Mouse (Mus musculus) CH12.LX (cell line): Measurements from ENCODE around the gene Aldh9a1.

Experiments
- CHD1 ChIP-seq: IDR thresholded peaks from 2 replicates; pipeline ENCODE4 v1.6.1; 2012; ENCODE audit warnings: low read depth, low read length, improper control_type of control experiment, inconsistent platforms
- CTCF ChIP-seq, 2 experiments: IDR thresholded peaks in 1 of 2; conservative IDR thresholded peaks in 1 of 2; 2 replicates each; pipeline ENCODE4 v1.5.1; 2011 to 2012; ENCODE audit warnings: low read depth in 2 of 2, low read length in 2 of 2, improper control_type of control experiment in 1 of 2, inconsistent platforms in 1 of 2, mild to moderate bottlenecking in 1 of 2, moderate library complexity in 1 of 2
- E2F4 ChIP-seq: IDR thresholded peaks from 2 replicates; pipeline ENCODE4 v1.6.1; 2011; ENCODE audit warnings: low read depth, low read length, improper control_type of control experiment; ENCODE audit not compliant: insufficient replicate concordance
- EP300 ChIP-seq: IDR thresholded peaks from 2 replicates; pipeline ENCODE4 v1.6.1; 2011; ENCODE audit warnings: low read length, improper control_type of control experiment
- ETS1 ChIP-seq: conservative IDR thresholded peaks from 2 replicates; pipeline ENCODE4 v1.6.1; 2012; ENCODE audit warnings: low read depth, mild to moderate bottlenecking, inconsistent platforms, low read length, improper control_type of control experiment, moderate library complexity
- KAT2A ChIP-seq: IDR thresholded peaks from 2 replicates; pipeline ENCODE4 v1.6.1; 2012; ENCODE audit warnings: low read length, improper control_type of control experiment, inconsistent platforms; ENCODE audit not compliant: insufficient replicate concordance
- MAZ ChIP-seq: IDR thresholded peaks from 2 replicates; pipeline ENCODE4 v1.6.1; 2012; ENCODE audit warnings: low read depth, mild to moderate bottlenecking, inconsistent platforms, low read length, improper control_type of control experiment, moderate library complexity
- MXI1 ChIP-seq: IDR thresholded peaks from 2 replicates; pipeline ENCODE4 v1.6.1; 2011; ENCODE audit warnings: mild to moderate bottlenecking, low read depth, low read length, improper control_type of control experiment
- POLR2A ChIP-seq: IDR thresholded peaks from 2 replicates; pipeline ENCODE4 v1.6.1; 2011; ENCODE audit warnings: low read depth, mild to moderate bottlenecking, improper control_type of control experiment, low read length
- UBTF ChIP-seq: IDR thresholded peaks from 2 replicates; pipeline ENCODE4 v1.6.1; 2012; ENCODE audit warnings: low read depth, mild to moderate bottlenecking, inconsistent platforms, low read length, improper control_type of control experiment, moderate library complexity
- USF1 ChIP-seq: IDR thresholded peaks from 2 replicates; pipeline ENCODE4 v1.6.1; 2014; ENCODE audit warnings: low read depth, mild to moderate bottlenecking, inconsistent platforms, low read length, improper control_type of control experiment
- ZNF384 ChIP-seq: IDR thresholded peaks from 2 replicates; pipeline ENCODE4 v1.6.1; 2012; ENCODE audit warnings: low read depth, low read length, improper control_type of control experiment, inconsistent platforms

- TF ChIP-seq E2F4 (no peak), CTCF (conservative IDR thresholded peaks at IDR 0.05 in 1 of 2, IDR thresholded peaks at IDR 0.05 in 1 of 2; ENCODE audit: low read depth in 2 of 2, low read length in 2 of 2) (no peak), MXI1 (no peak), ZNF384 (no peak), KAT2A (no peak), CHD1 (no peak), UBTF (no peak), EP300 (no peak), MAZ (no peak), USF1 (no peak), POLR2A (no peak), ETS1 (no peak)
Measured at GRCm38 (mm10) chr1:167365808-167366207, 16.0 kb downstream of the Aldh9a1 start.
